Mouse (Mus musculus) heart, postnatal 10 days (tissue): ENCODE results near the gene Rad51. TPM values are rescaled to one million over a fixed set of nuclear protein-coding genes. Genes with fewer than 3 reads are reported as not detected.

Experiments used
- DNase-seq, 2 experiments: peaks; one replicate each; pipeline ENCODE4 v3.0.0; 2021
- intact Hi-C: fragments of 180-260 bp; cut with DNase I; formaldehyde crosslinking; loops from one replicate; pipeline ENCODE4 v1.15.1; 2025
- total RNA-seq, 2 experiments: library from RNA; stranded (reverse); gene quantifications; 2 replicates each; pipeline ENCODE4 v1.2.3; 2021

The Rad51 gene
- 1 to 10 TPM; 4.7 to 6.6 TPM for total RNA-seq

DNA sequence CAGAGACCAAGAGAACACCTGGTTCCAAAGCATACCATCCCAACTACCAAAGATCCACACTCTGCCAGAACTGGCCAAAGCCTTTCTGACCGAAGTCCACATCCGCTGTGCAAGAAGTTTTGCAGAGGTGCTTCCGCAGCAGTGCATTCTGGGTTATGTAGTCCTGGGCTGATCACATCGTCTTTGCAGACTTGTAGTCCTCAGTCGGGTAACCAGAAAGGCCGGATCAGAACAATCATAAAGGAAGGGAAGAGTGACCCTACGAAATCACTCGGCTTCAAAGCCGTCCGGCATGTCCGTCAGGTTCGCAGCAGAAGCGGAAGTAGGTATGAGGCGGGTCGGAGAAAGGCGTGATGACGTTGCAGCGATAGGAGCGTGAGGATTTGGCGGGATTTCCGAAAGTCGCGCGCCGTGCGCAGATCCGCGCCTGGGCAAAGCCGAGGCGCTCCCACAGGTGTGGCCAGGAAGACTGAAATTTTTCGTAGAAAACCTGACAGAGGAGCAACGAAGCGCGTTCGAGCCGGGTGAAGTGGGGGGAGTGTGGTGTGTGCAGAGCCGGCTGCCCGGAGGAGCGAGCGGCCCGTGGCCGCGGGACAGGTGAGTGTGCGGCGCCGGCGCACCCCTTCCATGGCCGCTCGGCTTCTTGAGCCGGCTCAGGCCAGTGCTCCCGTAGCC, at the start of gene Rad51:
Rad51 (plus strand) TSS at position 356 of the 675 bp plus-strand sequence.
- intact Hi-C loops, result no loop called here
- DNase-seq, result peak; percentile 91 to 93

DNA sequence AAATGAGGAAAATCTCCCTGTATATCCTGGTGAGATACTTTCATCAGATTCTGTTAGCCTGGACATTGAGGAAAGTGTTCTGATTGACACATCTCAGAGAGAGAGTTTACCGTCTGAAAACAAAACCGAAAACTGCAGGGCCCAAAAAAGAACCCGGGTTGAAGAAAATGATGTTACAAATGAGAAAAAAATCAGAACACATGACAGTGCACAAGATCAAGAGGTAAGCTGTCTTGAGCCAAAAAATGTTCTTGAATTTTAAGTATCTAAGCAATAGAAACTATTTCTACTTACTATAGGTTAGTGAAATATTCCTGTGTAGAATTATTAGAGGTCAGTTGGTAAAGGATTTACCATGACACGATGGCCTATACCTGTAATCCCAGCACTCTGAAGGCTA, 40.2 kb upstream of the Rad51 start:
- DNase-seq, result no peak
- intact Hi-C loops, result no loop called here

DNA sequence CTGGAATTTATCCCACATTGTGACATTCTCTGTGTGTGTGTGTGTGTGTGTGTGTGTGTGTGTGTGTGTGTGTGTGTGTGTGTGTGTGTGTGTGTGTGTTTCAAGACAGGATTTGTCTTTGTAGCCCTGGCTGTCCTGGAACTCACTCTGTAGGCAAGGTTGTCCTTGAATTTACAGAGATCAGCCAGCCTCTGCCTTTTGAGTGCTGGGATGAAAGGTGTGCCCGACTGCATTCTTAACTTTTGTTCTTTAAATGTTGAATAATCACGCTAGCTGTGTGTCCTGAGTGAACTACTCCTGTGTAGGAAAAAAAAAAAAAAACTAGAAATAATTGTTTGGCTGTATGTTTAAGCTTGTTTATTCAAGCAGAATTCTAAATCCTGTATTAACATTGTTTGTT, 26.4 kb upstream of the Rad51 start:
- no peak for DNase-seq
- intact Hi-C loops, result no loop called here

DNA sequence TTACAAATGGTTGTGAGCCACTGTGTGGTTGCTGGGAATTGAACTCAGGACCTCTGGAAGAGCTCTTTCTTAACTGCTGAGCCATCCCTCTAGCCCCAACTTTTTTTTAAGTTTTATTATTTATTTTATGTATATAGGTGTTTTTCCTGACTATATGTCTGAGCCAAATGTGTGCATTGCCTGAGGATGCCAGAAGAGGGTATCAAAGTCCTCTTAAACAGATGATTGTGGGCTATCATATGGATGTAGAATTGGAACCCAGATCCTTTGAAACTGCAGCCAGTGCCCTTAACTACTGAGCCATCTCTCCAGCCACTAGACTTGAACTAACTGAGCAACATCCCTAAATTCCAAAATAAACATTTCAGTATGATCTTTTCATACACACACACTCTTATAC, 11.0 kb upstream of the Rad51 start:
- intact Hi-C loops, result loop anchor here (5.0 kb wide), 1 partner anchor 86 kb away; no protein-coding TSS in a partner anchor
- DNase-seq, result no peak

DNA sequence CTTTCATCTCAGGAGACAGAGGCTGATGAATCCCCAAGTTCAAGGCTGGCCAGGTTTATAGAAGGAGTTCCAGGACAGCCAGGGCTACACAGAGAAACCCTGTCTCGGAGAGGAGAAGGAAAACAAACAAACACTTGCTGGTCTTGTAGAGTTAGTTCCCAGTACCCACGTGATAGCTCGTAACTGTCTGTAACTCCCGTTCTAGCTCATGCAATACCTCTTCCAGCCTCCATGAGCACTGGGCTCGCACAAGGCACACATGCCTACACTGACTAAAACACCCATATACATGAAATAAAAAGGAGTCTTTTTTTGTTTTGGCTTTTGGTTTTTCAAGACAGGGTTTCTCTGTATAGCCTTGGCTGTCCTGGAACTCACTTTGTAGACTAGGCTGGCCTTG, 6.0 kb upstream of the Rad51 start:
- intact Hi-C loops, result no loop called here
- DNase-seq, result no peak

DNA sequence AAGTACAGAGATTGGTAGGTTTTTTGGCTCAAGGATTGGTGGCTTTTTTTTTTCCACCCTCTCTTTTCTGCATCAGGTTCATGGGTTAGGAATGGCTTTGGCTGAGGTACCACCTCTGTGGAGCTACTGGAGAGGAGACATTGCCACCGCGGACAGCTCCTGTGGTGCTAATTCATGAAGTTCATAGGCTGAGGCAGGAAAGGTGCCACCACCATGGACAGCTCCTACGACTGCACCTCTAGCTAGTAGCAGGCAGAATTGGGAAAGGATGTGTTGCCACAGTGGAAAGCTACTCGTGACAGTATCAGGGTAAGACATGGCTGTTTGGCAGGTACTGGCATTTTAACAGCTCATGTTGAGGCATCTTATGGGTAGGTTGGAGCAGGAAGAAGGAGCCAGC, 4.0 kb upstream of the Rad51 start:
- intact Hi-C loops, result no loop called here
- peak; percentile 52 to 64 for DNase-seq

DNA sequence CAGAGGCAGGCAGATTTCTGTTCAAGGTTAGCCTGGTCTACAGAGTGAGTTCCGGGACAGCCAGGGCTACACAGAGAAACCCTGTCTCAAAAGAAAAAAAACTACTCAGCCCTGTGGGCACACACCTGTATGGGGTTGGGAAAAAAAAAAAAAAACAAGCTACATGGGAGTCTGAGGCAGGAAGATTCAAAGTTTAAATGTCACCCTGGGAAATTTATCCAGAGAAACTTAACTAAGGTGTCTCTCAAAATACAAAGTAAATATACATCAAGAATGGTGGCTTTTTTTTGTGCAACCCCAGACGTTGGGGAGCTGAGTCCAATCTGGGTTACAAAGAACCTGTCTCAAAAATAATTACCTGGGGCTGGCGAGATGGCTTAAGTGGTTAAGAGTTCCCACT, 1.5 kb upstream of the Rad51 start:
- intact Hi-C loops, result no loop called here
- no peak for DNase-seq

DNA sequence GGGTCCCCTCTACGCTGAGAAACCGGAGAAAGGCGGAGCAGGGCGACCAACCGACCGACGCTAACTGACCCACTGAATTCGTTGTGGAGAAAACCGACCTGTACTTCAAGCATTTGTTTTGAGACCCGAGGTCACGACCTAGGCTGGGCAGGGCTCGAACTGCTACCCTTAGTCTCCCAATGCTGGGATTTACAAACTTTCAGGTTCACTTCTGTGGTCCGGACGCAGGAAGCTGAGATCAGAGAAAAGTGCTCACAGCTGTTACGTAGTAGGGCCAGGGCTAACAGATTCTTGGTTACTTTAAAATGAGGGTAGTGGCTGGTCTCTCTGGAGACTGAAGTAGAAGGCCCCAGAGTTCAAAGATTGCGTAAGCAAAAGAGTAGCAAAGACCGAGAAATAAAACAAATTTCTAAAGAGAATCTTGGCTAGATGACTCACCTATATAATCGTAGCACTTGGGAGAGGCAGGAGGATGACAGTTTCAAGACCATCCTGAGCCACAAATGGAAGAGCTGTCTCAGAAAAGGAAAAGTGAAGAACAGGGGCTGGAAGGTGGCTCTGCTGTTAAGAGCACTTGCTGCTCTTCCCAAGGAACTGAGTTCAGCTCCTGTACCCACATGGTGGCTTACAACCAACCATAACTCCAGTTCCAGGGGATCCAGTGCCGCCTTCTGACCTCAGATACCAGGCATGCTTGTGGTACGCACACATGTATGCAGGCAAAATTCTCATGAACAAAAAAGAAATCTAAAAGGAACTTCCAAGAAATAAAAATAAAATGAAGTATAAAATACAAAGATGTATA, 730 bp downstream of the Rad51 start:
- no peak for DNase-seq
- intact Hi-C loops, result no loop called here

DNA sequence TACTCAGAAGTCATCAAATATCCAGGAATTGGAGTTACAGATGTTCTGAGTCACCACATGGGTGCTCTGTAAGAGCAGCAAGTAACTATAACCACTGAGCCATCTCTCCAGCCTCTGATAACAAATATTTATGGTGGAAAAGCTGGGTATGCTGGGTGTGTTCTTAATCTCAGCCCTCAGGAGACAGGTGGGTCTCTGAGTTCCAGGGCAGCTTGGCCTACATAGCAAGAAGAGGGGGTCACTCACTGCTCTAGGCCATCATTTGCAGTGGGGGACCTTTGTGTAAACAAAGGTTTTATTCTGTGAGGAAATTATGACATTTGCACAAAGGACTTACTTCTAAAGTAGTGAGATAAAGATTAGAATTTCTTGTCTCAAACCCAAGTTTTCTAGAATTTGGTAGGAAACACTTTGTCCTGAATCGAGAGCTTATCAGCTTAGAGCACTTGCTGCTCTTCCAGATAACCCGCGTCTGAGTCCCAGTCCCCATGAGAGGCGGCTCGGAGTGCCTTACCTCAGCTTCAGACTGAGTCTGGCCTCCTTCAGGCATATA, 23.8 kb downstream of the Rad51 start:
- no peak for DNase-seq
- intact Hi-C loops, result no loop called here

DNA sequence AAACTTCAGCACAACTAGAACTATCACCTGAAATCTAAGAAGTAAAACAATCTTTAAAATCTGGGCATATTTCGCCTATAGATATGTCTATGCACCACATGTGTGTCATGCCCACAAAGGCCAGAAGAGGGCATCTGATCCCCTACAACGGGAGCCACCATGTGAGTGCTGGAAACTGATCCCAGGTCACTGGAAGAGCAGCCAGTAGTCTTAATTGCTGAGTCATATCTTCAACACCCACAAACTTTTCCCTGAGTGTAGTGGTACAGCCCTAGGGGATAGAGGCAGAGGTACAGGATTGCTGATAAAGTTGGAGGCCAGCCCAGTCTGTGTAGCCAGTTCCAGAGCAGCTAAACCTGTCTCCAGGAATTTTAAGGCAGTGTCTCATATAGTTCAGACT, 32.6 kb downstream of the Rad51 start:
- intact Hi-C loops, result loop anchor here (2.0 kb wide), 1 partner anchor 44 kb away; no protein-coding TSS in a partner anchor
- DNase-seq, result no peak

DNA sequence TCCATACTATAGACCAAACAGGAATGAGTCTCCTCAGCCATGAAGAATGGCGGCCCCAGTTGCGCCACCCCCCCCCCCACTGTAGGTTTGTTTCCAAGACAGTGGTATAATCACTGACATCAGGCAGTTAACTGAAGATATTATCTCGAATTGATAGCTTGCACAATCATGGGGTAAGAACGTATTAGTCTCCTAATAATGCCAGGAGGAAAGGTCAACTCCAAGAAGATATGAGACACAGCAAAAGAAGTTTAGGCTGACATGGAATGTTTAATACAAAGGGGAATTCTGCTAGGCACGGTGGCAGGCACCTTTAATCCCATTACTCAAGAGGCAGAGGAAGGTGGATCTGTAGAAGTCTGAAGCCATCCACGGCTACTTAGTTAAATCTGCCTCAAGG, 33.8 kb downstream of the Rad51 start:
- DNase-seq, result no peak
- intact Hi-C loops, result no loop called here

DNA sequence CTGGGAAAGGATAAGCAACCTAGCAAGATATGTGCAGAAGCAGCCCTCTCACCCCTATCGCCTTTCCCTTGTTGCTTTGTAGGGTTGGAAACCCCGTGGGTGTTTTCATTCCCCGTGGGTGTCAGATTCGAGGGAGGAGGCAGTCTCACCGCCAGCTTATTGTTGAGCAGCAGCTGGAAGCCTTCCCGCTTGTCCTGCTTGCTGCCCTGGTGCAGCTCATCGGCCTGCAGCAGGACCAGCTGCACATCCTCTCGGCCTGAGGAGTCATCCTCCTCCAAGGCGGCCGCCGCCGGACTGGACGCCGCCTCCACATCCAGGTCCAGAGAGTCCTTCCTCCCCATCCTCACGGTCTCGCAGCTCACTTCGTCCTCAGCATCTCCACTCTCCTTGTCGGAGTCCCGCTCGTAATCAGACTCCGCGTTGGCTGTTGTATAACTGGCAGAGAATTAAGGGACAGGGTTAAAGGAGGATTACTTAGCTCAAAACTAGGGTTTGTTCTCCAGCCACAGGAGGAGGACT, 34.6 kb downstream of the Rad51 start:
- peak; percentile 37 to 52 for DNase-seq
- intact Hi-C loops, result no loop called here

DNA sequence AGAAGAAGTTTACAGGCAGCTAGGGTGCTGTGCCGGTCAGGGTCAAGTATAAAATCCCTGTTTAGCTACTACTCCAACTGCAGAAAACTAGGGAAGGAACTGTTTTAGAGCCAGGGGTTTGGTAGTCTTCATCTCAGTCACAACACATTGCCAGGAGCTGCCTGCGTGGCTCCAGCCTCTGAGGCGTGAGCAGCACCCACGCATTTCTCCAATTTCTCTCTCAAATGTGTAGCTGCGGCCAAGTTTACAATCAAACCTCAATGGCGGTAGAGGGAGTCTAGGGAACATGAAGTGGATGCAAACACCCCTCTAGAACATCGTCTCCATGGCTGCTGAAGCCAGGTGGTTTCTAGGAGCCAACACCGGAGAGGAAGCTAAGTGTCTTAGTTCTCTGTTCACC, 35.2 kb downstream of the Rad51 start:
- intact Hi-C loops, result no loop called here
- no peak for DNase-seq

DNA sequence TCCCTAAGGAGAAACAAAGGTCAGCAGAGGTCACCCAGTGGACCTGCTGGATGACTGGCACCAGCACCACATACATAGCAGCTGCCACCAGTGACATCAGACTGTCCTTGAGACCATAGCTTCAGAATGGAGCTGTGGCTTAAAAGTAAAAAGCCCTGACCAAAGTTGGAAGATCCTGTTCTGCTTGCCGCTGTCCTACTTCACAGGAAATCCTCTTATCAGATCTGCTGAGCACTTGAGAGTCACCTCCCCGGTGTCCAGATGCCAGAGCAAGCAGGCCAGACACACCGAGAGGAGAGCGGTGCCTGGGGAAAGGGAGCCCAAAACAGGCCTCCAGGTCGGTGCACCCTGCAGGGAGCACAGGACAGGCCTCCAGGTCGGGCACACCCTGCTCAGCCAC, 39.7 kb downstream of the Rad51 start:
- intact Hi-C loops, result no loop called here

DNA sequence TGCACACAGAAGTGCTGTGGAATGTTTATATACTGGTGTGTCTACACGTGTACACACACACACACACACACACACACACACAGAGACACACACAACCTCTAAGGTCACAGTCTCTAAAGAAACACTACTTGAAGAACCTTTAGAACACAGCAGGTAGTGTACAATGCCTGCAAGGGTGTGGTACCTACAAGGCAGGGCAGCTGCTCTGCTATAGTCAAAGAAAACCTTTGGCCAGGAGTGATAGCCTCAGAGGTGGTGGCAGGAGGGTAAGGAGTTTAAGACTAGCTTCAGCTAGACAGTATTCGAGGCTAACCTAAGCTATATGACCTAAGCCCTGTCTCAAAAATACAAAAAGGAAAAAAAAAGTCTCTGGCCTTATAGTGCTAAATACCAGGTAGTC, 42.1 kb downstream of the Rad51 start:
- intact Hi-C loops, result no loop called here

More for the DNA sequence above, 39.7 kb downstream of the Rad51 start:
- no peak for DNase-seq

DNA sequence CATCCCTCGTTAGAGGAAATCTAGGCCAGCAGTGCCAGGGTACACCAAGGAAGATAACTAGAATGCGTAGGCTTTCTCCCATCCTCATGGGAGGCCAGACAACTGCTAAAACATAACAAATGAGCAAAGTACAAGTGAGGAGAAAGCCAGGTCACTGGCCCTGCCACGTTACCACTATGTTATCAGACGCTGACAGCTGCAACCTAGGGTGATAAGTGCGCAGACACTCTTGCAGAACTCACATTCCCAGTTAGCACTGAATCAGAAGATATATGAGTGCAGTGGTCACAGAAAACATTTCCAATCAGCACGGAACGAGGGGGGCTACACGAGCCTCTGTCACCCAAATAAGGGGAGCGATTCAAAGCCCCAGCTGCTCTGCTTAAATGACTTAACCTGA, 42.8 kb downstream of the Rad51 start:
- intact Hi-C loops, result no loop called here
- no peak for DNase-seq

More for the DNA sequence above, 42.1 kb downstream of the Rad51 start:
- no peak for DNase-seq

DNA sequence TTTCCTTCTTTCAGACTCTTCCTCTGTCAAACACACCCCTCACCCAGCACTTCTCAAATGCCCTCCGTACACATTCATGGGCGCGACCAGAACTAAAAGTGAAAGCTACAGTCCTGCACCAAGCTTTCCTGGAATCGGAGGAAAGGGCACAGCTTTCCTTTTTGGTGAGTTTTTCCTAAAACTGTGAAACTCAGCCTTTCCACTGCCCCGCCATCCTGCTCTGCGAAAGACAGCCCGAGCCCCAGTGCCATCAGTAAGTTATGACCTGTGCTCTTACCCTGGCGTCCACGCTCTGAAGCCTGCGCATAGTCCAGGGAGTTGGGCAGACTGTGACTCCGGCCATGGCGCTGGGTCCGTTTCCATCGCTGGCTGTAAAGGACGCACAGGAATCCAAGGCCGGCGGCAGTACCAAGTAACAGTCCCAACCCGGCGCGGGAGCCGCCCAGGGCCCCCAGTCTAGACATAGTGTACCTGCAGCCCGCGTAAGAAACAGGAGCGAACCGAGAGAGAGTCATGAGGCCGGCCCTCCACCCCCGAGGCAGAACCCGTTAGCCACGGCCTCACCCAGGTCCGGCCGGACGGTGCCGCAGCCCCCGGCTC, 43.6 kb downstream of the Rad51 start:
- no peak for DNase-seq
- intact Hi-C loops, result loop anchor here (2.0 kb wide), 1 partner anchor 33 kb away; no protein-coding TSS in a partner anchor

DNA sequence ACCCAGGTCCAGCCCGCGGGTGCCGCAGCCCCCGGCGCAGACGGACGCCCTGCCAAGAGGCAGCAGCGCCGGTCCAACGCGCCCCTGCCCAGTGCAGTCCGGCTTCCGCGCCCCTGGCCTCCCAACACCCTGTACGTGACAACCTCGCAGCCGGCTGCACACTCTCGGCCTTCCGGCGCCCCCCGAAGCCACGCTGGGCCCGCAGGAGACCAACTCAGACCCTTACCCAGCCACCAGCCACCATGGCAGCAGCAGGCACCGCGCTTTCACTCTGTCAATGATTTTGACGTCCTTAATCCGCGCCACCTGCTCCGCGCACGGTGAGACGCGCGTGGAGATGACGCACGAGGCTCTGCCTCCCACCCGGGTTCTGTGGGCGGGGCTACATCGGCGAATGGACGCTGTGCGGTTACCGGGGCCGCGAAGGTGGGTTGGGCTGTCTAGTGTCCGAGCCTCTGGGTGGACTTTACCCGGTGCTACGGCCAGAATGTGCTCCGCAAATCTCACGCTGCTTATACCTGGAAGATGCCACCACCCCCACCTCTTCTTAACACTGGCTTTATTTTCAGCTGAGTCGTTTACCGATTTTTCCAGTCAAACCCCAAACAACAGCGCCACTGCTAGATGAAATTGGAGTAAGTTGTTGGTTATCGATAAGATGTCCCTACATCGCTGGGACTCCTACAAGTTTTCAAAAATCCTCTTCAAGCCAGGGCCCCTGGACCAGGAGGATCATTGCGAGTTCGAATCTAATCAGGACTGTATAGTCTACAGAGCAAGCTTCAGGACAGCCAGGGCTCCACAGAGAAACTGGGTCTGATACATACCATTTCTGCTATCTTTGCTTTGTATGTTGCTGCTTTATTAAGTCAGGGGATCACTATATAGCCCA, 44.3 kb downstream of the Rad51 start, which contains the start of gene Rmdn3:
Rmdn3 (minus strand) TSS at position 354 of the 892 bp plus-strand sequence.
- DNase-seq, result peak; percentile 95 to 97
- intact Hi-C loops, result loop anchor here (2.0 kb wide), 1 partner anchor 32 kb away; no protein-coding TSS in a partner anchor

DNA sequence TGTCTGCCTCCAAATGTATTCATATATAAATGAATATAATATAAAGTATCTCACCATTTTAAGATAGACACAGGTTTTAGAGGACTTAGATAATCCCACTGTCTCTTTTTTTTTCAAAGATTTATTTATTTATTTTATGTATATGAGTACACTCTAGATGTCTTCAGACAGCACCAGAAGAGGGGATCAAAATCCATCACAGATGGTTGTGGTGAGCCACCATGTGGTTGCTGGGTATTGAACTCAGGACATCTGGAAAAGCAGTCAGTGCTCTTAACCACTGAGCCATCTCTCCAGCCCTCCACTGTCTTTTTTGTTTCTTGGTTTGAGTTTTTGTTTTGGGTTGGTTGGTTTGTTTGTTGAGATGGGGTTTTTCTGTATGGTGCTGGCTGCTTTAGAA, 45.2 kb downstream of the Rad51 start:
- intact Hi-C loops, result loop anchor here (2.0 kb wide), 1 partner anchor 31 kb away; no protein-coding TSS in a partner anchor
- no peak for DNase-seq

DNA sequence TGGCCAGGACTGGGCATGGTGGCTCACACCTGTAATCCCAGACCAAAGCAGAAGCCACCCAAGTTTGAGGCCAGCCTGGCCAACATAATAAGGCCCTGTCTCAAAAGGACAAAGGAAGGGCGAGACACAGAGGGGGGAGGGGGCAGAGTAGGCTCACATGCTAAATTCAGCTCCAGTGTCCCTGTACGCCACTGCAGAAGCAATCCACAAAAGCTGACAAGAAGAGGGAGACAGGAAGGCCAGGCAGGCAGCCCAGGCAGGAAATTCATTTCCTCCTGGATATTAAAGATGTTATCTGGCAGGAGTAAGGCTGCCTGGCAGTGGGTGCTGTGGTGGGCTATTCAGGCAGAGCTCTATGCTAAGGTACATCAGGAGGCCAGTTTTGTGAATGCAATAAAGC, 48.7 kb downstream of the Rad51 start:
- peak; percentile 51 to 52 for DNase-seq
- intact Hi-C loops, result no loop called here
